Mouse (Mus musculus) brain, embryonic 14.5 days (tissue): ENCODE data around the gene 1700016D06Rik. TPM values are rescaled to one million over a fixed set of nuclear protein-coding genes. Genes with fewer than 3 reads are reported as not detected.

Experiments
- DNase-seq: peaks from one replicate; pipeline ENCODE4 v3.0.0-alpha.2; 2011; ENCODE audit warnings: low read depth
- CTCF ChIP-seq: fragments of 200-500 bp; IDR thresholded peaks from 2 replicates; pipeline ENCODE4 v1.5.1; 2012; ENCODE audit warnings: inconsistent platforms, mild to moderate bottlenecking, moderate library complexity, borderline replicate concordance; ENCODE audit not compliant: insufficient read depth, insufficient read length; ENCODE audit errors: extremely low read depth
- POLR2A ChIP-seq: fragments of 200-500 bp; IDR thresholded peaks from 2 replicates; pipeline ENCODE4 v1.6.1; 2012; ENCODE audit warnings: mild to moderate bottlenecking, inconsistent platforms, borderline replicate concordance; ENCODE audit not compliant: poor library complexity, insufficient read depth, insufficient read length, severe bottlenecking; ENCODE audit errors: extremely low read depth
- polyA plus RNA-seq: library from polyadenylated mRNA; depleted of rRNA; stranded (reverse); fragments of >200 nt; gene quantifications from 2 replicates; pipeline ENCODE4 v1.2.3, GENCODE M21; 2012; rRNA removed

Gene 1700016D06Rik
- not detected in 2 replicates for polyA plus RNA-seq

GRCm38 (mm10) chr8:11701033-11701362 lies at the start of gene 1700016D06Rik:
Gene 1700016D06Rik, minus strand, starts transcription at chr8:11701063.
- no peak for TF ChIP-seq CTCF
- no peak for TF ChIP-seq POLR2A
- DNase-seq: no peak

GRCm38 (mm10) chr8:11749472-11749871 lies 48.6 kb upstream of the 1700016D06Rik start:
- DNase-seq: no peak
- TF ChIP-seq POLR2A: no peak
- no peak for TF ChIP-seq CTCF

GRCm38 (mm10) chr8:11746850-11747600 lies 46.2 kb upstream of the 1700016D06Rik start:
- TF ChIP-seq POLR2A: no peak
- no peak for TF ChIP-seq CTCF
- no peak for DNase-seq

- DNase-seq: no peak
- TF ChIP-seq POLR2A: no peak
- TF ChIP-seq CTCF: no peak
Observed at GRCm38 (mm10) chr8:11743580-11743979, 42.7 kb upstream of the 1700016D06Rik start.

GRCm38 (mm10) chr8:11740857-11741256 lies 40.0 kb upstream of the 1700016D06Rik start:
- TF ChIP-seq POLR2A: no peak
- TF ChIP-seq CTCF: no peak
- DNase-seq: no peak

GRCm38 (mm10) chr8:11739082-11739481 lies 38.2 kb upstream of the 1700016D06Rik start:
- DNase-seq: no peak
- no peak for TF ChIP-seq CTCF
- no peak for TF ChIP-seq POLR2A

- DNase-seq: no peak
- no peak for TF ChIP-seq POLR2A
- no peak for TF ChIP-seq CTCF
Observed at GRCm38 (mm10) chr8:11737096-11737495, 36.2 kb upstream of the 1700016D06Rik start.

GRCm38 (mm10) chr8:11735672-11736235 lies 34.9 kb upstream of the 1700016D06Rik start:
- no peak for DNase-seq
- no peak for TF ChIP-seq POLR2A
- TF ChIP-seq CTCF: no peak

GRCm38 (mm10) chr8:11730271-11730940 lies 29.5 kb upstream of the 1700016D06Rik start:
- DNase-seq: peak; percentile 22
- TF ChIP-seq CTCF (no peak), POLR2A (no peak)

- DNase-seq: peak; percentile 76
- TF ChIP-seq CTCF: no peak
- TF ChIP-seq POLR2A: peak; percentile 77
Observed at GRCm38 (mm10) chr8:11728482-11729295, 27.8 kb upstream of the 1700016D06Rik start.

- DNase-seq: peak; percentile 97
- peak; percentile 72; the same call in 1 of the 2 replicates for TF ChIP-seq POLR2A
- no peak for TF ChIP-seq CTCF
Observed at GRCm38 (mm10) chr8:11727651-11728481, 27.0 kb upstream of the 1700016D06Rik start, which contains the start of gene Arhgef7. Gene Arhgef7, plus strand, starts transcription at chr8:11727721.

- TF ChIP-seq CTCF (no peak), POLR2A (no peak)
- DNase-seq: no peak
Observed at GRCm38 (mm10) chr8:11727273-11727650, 26.4 kb upstream of the 1700016D06Rik start.
